Mouse (Mus musculus): Measurements from ENCODE around the gene Ctc1.

- TF ChIP-seq EP300 (IDR thresholded peaks at IDR 0.05; ENCODE audit: insufficient read depth, low read depth, low read length) (peak; percentile 86; the same call in 1 of the 2 replicates), CTCF (IDR thresholded peaks at IDR 0.05) (peak; percentile 90)
Observed at GRCm38 (mm10) chr11:68982639-68983369, 32.9 kb upstream of the Ctc1 start.
